Mouse (Mus musculus) urinary bladder, postnatal 36 days (tissue): ENCODE results near the gene Pagr1a.
A peak's percentile ranks its signal among the peaks of the same experiment; 100 is the strongest.

Source experiments
- DNase-seq, 2 experiments: peaks; one replicate each; pipeline ENCODE4 v3.0.0; 2022; ENCODE audit warnings: low spot score in 2 of 2, mixed read lengths in 1 of 2

Gene Pagr1a

GRCm38 (mm10) chr7:127016971-127017949 lies at the start of gene Pagr1a:
Gene Pagr1a (minus strand): TSS chr7:127017352.
- peak; percentile 91 to 96 for DNase-seq

- no peak for DNase-seq
These were observed 49.2 kb upstream of the Pagr1a start for GRCm38 (mm10) chr7:127066317-127066716.

- DNase-seq: no peak
These were observed 48.4 kb upstream of the Pagr1a start for GRCm38 (mm10) chr7:127065538-127065937.

GRCm38 (mm10) chr7:127055026-127055585 lies 38.0 kb upstream of the Pagr1a start:
- no peak for DNase-seq

- DNase-seq: peak; percentile 87 to 91
These were observed 24.9 kb upstream of the Pagr1a start, which contains the start of gene Kif22 for GRCm38 (mm10) chr7:127041851-127042672. Gene Kif22 (minus strand): TSS chr7:127042471.

GRCm38 (mm10) chr7:127031244-127031643 lies 14.1 kb upstream of the Pagr1a start:
- DNase-seq: no peak

- DNase-seq: no peak
These were observed 13.0 kb upstream of the Pagr1a start for GRCm38 (mm10) chr7:127030172-127030571.

GRCm38 (mm10) chr7:127027885-127028284 lies 10.7 kb upstream of the Pagr1a start:
- DNase-seq: no peak

- peak; percentile 98 to 99 for DNase-seq
These were observed 10.0 kb upstream of the Pagr1a start, which contains the start of gene Maz for GRCm38 (mm10) chr7:127026984-127027726. Gene Maz (minus strand): TSS chr7:127027037.

GRCm38 (mm10) chr7:127026616-127026983 lies 9.4 kb upstream of the Pagr1a start:
- no peak for DNase-seq

GRCm38 (mm10) chr7:127026161-127026600 lies 9.0 kb upstream of the Pagr1a start:
- peak; percentile 40 to 54 for DNase-seq

- DNase-seq: peak in 1 of 2 experiments; percentile 28
These were observed 8.5 kb upstream of the Pagr1a start for GRCm38 (mm10) chr7:127025556-127026160.

- peak; percentile 65 to 75 for DNase-seq
These were observed 7.8 kb upstream of the Pagr1a start for GRCm38 (mm10) chr7:127024755-127025555.

- no peak for DNase-seq
These were observed 6.9 kb upstream of the Pagr1a start for GRCm38 (mm10) chr7:127023896-127024690.

- no peak for DNase-seq
These were observed 6.1 kb upstream of the Pagr1a start for GRCm38 (mm10) chr7:127023272-127023691.

- DNase-seq: no peak
These were observed 5.5 kb upstream of the Pagr1a start for GRCm38 (mm10) chr7:127022528-127023271.

- no peak for DNase-seq
These were observed 4.7 kb upstream of the Pagr1a start for GRCm38 (mm10) chr7:127021563-127022527.
